Mouse (Mus musculus): ENCODE results near the gene Col23a1.

DNA sequence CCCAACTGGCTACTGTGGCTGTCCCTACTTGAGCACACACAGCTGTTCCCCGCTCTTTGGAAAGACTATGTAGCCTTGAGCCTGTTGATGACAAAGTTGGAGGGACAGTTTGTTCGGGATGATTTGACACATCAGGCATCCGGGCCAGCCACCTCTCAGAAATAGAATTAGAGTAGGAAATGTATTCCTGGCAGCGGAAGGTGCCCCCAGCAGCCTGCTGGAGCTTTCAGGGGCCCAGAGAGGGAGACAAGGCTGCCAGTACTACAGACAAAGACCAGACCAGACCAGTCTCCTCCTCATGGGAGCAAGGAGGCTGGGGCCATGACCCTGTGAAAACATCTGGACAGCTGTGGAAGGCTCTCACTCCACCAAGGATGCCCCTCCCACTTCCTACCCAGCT, 53.6 kb downstream of the Col23a1 start:
- TF ChIP-seq CTCF (IDR thresholded peaks at IDR 0.05; ENCODE audit: extremely low read depth, insufficient read length, insufficient replicate concordance, low read depth, low read length) (no peak), POLR2A (IDR thresholded peaks at IDR 0.05; ENCODE audit: low read depth, low read length) (no peak)
